Mouse (Mus musculus): ENCODE measurements around the gene Brca1.

- TF ChIP-seq POLR2A (IDR thresholded peaks at IDR 0.05; ENCODE audit: extremely low read depth, insufficient read depth, low read length) (no peak), CTCF (IDR thresholded peaks at IDR 0.05; ENCODE audit: extremely low read depth, insufficient read depth, low read length) (no peak)
Measured at GRCm38 (mm10) chr11:101474298-101474697, 77.5 kb downstream of the Brca1 start.

All from cortical plate, adult 2 months (tissue).